Comparison of ENCODE assay signal across 10 mouse cellular contexts in genomic region chr3:27370125-27370524, GRCm38 (mm10). TPM values are rescaled to one million over a fixed set of nuclear protein-coding genes. Genes with fewer than 3 reads are reported as not detected.
DNase-seq lines count a peak whose midpoint lies in the region; ATAC-seq and TF ChIP-seq lines count a peak whose summit lies in the region.
"Had no signal": no experiment of that assay in that cellular context is flagged by ENCODE, and none has a peak within 500 bp of the region (broad histone marks: within the 10 kb centered on the region; RNA-seq: fewer than 3 reads in every experiment).

No protein-coding gene starts in this region.

- no peaks in the 10 kb centered on the region for H3K36me3 ChIP-seq in heart, embryonic 11.5 days (ENCODE audit: control insufficient read depth, insufficient read depth, low read length)
- no peaks in the 10 kb centered on the region for H3K36me3 ChIP-seq in G1E (replicated peaks)
- H3K36me3 ChIP-seq in liver, embryonic 11.5 days (ENCODE audit: control insufficient read depth, insufficient read depth, low read length) = no peaks in the 10 kb centered on the region
- H3K36me3 ChIP-seq: neural tube, embryonic 12.5 days had no signal

- intact Hi-C loops in heart, postnatal 10 days (cut with DNase I) = no loop called here

- H3K9ac ChIP-seq in heart, embryonic 11.5 days (ENCODE audit: low read depth, low read length) = no peak overlapping the region
- no peak overlapping the region for H3K9ac ChIP-seq in liver, embryonic 11.5 days (ENCODE audit: low read depth, low read length)
- H3K9ac ChIP-seq: neural tube, embryonic 12.5 days had no signal

- H3K27me3 ChIP-seq in heart, embryonic 11.5 days (ENCODE audit: control insufficient read depth, insufficient read depth, low read length) = peaks cover 50% of the 10 kb centered on the region
- peaks cover 9% of the 10 kb centered on the region; the same call in 1 of the 2 replicates for H3K27me3 ChIP-seq in G1E (ENCODE audit: insufficient read depth, low read length)
- H3K27me3 ChIP-seq in liver, embryonic 11.5 days (replicated peaks; ENCODE audit: control insufficient read depth, insufficient read depth, low read length) = peaks cover 39% of the 10 kb centered on the region

- DNase-seq in heart, postnatal 10 days = peak; percentile 53 to 60
- peak; percentile 40 for DNase-seq in G1E (ENCODE audit: low spot score)
- DNase-seq in forelimb bud, embryonic 11.5 days (ENCODE audit: low read depth, low spot score) = peak; percentile 77
- DNase-seq in liver, embryonic 11.5 days (ENCODE audit: low spot score) = peak; percentile 48
- DNase-seq in thymus, postnatal 0 days (ENCODE audit: low spot score) = peak; percentile 52
- no peak for DNase-seq in layer of hippocampus, adult 9-10 months (ENCODE audit: low spot score)
- no peak for DNase-seq in spleen, postnatal 36 days (ENCODE audit: low spot score in 2 of 2)

- H3K4me1 ChIP-seq in heart, embryonic 11.5 days (ENCODE audit: control insufficient read depth, insufficient read depth, low read length) = peaks cover 7% of the 10 kb centered on the region
- no peaks in the 10 kb centered on the region; the same call in 1 of the 2 replicates for H3K4me1 ChIP-seq in G1E (ENCODE audit: insufficient read depth, low read depth, low read length)
- H3K4me1 ChIP-seq in liver, embryonic 11.5 days (replicated peaks; ENCODE audit: control insufficient read depth, insufficient read depth, low read length) = no peaks in the 10 kb centered on the region; the same call in 1 of the 2 replicates

- no peak for ATAC-seq in heart, embryonic 11.5 days (replicated peaks; ENCODE audit: insufficient number of reproducible peaks, low FRiP score, low TSS enrichment)
- ATAC-seq in G1E (ENCODE audit: extremely low read depth, insufficient number of reproducible peaks, low FRiP score, poor library complexity, severe bottlenecking) = no peak
- ATAC-seq in liver, embryonic 11.5 days (replicated peaks; ENCODE audit: low FRiP score) = no peak

- H3K27ac ChIP-seq in heart, embryonic 11.5 days (ENCODE audit: low read depth, low read length) = no peak overlapping the region
- H3K27ac ChIP-seq in liver, embryonic 11.5 days (ENCODE audit: low read depth, low read length) = no peak overlapping the region
- H3K27ac ChIP-seq: neural tube, embryonic 12.5 days had no signal

- no peak for TF ChIP-seq CTCF in G1E (IDR thresholded peaks at IDR 0.05; ENCODE audit: low read depth, low read length)

- H3K4me3 ChIP-seq in heart, embryonic 11.5 days (ENCODE audit: low read depth, low read length) = no peak overlapping the region
- H3K4me3 ChIP-seq in G1E (ENCODE audit: low read depth, low read length) = no peak overlapping the region
- H3K4me3 ChIP-seq in liver, embryonic 11.5 days (ENCODE audit: low read depth, low read length) = no peak overlapping the region

- no peaks in the 10 kb centered on the region for H3K9me3 ChIP-seq in heart, embryonic 11.5 days (replicated peaks; ENCODE audit: control insufficient read depth, low read length)
- no peaks in the 10 kb centered on the region for H3K9me3 ChIP-seq in G1E (replicated peaks)
- H3K9me3 ChIP-seq in liver, embryonic 11.5 days (ENCODE audit: control insufficient read depth, low read length) = no peaks in the 10 kb centered on the region
- H3K9me3 ChIP-seq: neural tube, embryonic 12.5 days had no signal

- H3K4me2 ChIP-seq in heart, embryonic 11.5 days = no peak overlapping the region
- H3K4me2 ChIP-seq in liver, embryonic 11.5 days = no peak overlapping the region

- WGBS in heart, embryonic 11.5 days (ENCODE audit: insufficient replicate concordance) = 4% methylated on average over 10 of the region's 10 CpGs
- 5% methylated on average over 10 of the region's 10 CpGs for WGBS in liver, embryonic 11.5 days

RNA-seq across cellular contexts. Expression of gene Ghsr, which starts 1.0 kb away (rescaled TPM):
- total RNA-seq in heart, postnatal 10 days (2021) = not detected
- polyA plus RNA-seq in heart, embryonic 11.5 days (2014; fragmentation: Nextera tagmentation; extraction: Ambion mirVana) = not detected in 2 replicates
- total RNA-seq in G1E (2014; fragmentation: Nextera tagmentation) = not detected in 2 replicates
- under 0.01 and 0.16 TPM in 2 replicates for total RNA-seq in G1E (2017)
- not detected in 2 replicates for polyA plus RNA-seq in G1E (2012)
- not detected in 2 replicates for polyA plus RNA-seq in liver, embryonic 11.5 days (2014; fragmentation: Nextera tagmentation; extraction: Ambion mirVana)
- polyA plus RNA-seq in thymus, postnatal 0 days (2015; fragmentation: Nextera tagmentation; extraction: Ambion mirVana) = 0.05 and 0.06 TPM in 2 replicates
- total RNA-seq: heart, adult 18-20 months had no signal

RNA-seq across cellular contexts. Expression of gene Tnfsf10, which starts 53.3 kb away (rescaled TPM):
- 10 to 100 TPM; 10.6 to 19.0 TPM for total RNA-seq in heart, postnatal 10 days (2021)
- polyA plus RNA-seq in heart, embryonic 11.5 days (2014; fragmentation: Nextera tagmentation; extraction: Ambion mirVana) = not detected in 2 replicates
- 2.6 and 4.8 TPM in 2 replicates for total RNA-seq in G1E (2014; fragmentation: Nextera tagmentation)
- 4.7 and 5.3 TPM in 2 replicates for total RNA-seq in G1E (2017)
- polyA plus RNA-seq in G1E (2012) = 0.03 and 0.14 TPM in 2 replicates
- polyA plus RNA-seq in liver, embryonic 11.5 days (2014; fragmentation: Nextera tagmentation; extraction: Ambion mirVana) = 0.03 and 0.05 TPM in 2 replicates
- polyA plus RNA-seq in thymus, postnatal 0 days (2015; fragmentation: Nextera tagmentation; extraction: Ambion mirVana) = 2.8 TPM in 2 replicates
- polyA plus RNA-seq: neural tube, embryonic 12.5 days had no signal

Comparison
In these comparisons a context has a peak if more than half of its experiments do, and no peak if none do; other contexts are left out.
1. DNase-seq: peak in heart, postnatal 10 days (2 of 2), G1E (single experiment), forelimb bud, embryonic 11.5 days (single experiment), liver, embryonic 11.5 days (single experiment) and thymus, postnatal 0 days (single experiment); none in layer of hippocampus, adult 9-10 months (single experiment) and spleen, postnatal 36 days (0 of 2).